Mouse (Mus musculus) frontal cortex, postnatal 25 days (tissue): ENCODE data around the gene Snx18.

Experiments used
- DNase-seq, 2 experiments: peaks; one replicate each; pipeline ENCODE4 v3.0.0; 2022; ENCODE audit warnings: low spot score in 2 of 2

Snx18 gene

GRCm38 (mm10) chr13:113615971-113616671 is 2.2 kb downstream of the Snx18 start:
- DNase-seq, result no peak

GRCm38 (mm10) chr13:113615546-113615941 is 2.8 kb downstream of the Snx18 start:
- DNase-seq, result no peak

GRCm38 (mm10) chr13:113614635-113615545 is 3.5 kb downstream of the Snx18 start:
- peak in 1 of 2 experiments; percentile 49 for DNase-seq

- DNase-seq, result no peak
These were observed 4.5 kb downstream of the Snx18 start for GRCm38 (mm10) chr13:113613882-113614281.

- DNase-seq, result no peak
These were observed 5.0 kb downstream of the Snx18 start for GRCm38 (mm10) chr13:113613341-113613740.

- DNase-seq, result no peak
These were observed 6.0 kb downstream of the Snx18 start for GRCm38 (mm10) chr13:113612141-113612950.

- DNase-seq, result no peak
These were observed 7.4 kb downstream of the Snx18 start for GRCm38 (mm10) chr13:113610732-113611500.

- no peak for DNase-seq
These were observed 8.9 kb downstream of the Snx18 start for GRCm38 (mm10) chr13:113609429-113609828.

- no peak for DNase-seq
These were observed 10.5 kb downstream of the Snx18 start for GRCm38 (mm10) chr13:113607821-113608220.

- no peak for DNase-seq
These were observed 11.0 kb downstream of the Snx18 start for GRCm38 (mm10) chr13:113607371-113607770.

GRCm38 (mm10) chr13:113606741-113607358 is 11.5 kb downstream of the Snx18 start:
- no peak for DNase-seq

GRCm38 (mm10) chr13:113606131-113606530 is 12.2 kb downstream of the Snx18 start:
- no peak for DNase-seq

GRCm38 (mm10) chr13:113605693-113606092 is 12.7 kb downstream of the Snx18 start:
- DNase-seq, result no peak

GRCm38 (mm10) chr13:113604321-113604720 is 14.0 kb downstream of the Snx18 start:
- DNase-seq, result no peak

- no peak for DNase-seq
These were observed 15.5 kb downstream of the Snx18 start for GRCm38 (mm10) chr13:113602882-113603342.

- DNase-seq, result no peak
These were observed 16.3 kb downstream of the Snx18 start for GRCm38 (mm10) chr13:113601831-113602604.

GRCm38 (mm10) chr13:113600531-113601463 is 17.6 kb downstream of the Snx18 start:
- no peak for DNase-seq

- DNase-seq, result no peak
These were observed 18.4 kb downstream of the Snx18 start for GRCm38 (mm10) chr13:113599701-113600530.
